Mouse (Mus musculus) kidney, embryonic 16.5 days (tissue): Measurements from ENCODE around the gene Olfr1449. TPM values are rescaled to one million over a fixed set of nuclear protein-coding genes. Genes with fewer than 3 reads are reported as not detected.
"Not testable (repeated sequence)": the region's sequence is repeated elsewhere in the genome, so short reads cannot be mapped to it uniquely, and the experiment has no call there.

Experiments
- ATAC-seq: fragments of 200-750 bp; cut with Nextera tagmentation; 2 replicates; pipeline ENCODE4 v1.8.0; 2017; ENCODE audit warnings: moderate TSS enrichment; ENCODE audit not compliant: low FRiP score, low TSS enrichment
- H3K27ac ChIP-seq: fragments of 300-500 bp; sonication (generic); 2 replicates; pipeline ENCODE4 v1.5.1; 2014; ENCODE audit warnings: low read length
- H3K27me3 ChIP-seq: fragments of 300-500 bp; sonication (generic); 2 replicates; pipeline ENCODE4 v1.6.1; 2014; ENCODE audit warnings: low read length, control low read depth, mixed read lengths; ENCODE audit not compliant: insufficient read depth
- H3K36me3 ChIP-seq: fragments of 300-500 bp; sonication (generic); 2 replicates; pipeline ENCODE4 v1.6.1; 2014; ENCODE audit warnings: low read length, control low read depth, mixed read lengths; ENCODE audit not compliant: insufficient read depth
- H3K4me1 ChIP-seq: fragments of 300-500 bp; sonication (generic); 2 replicates; pipeline ENCODE4 v1.6.1; 2014; ENCODE audit warnings: low read length, control low read depth, mixed read lengths; ENCODE audit not compliant: insufficient read depth
- H3K4me2 ChIP-seq: fragments of 300-500 bp; sonication (generic); replicated peaks from 2 replicates; pipeline ENCODE4 v1.6.1; 2014; ENCODE audit warnings: low read depth, low read length
- H3K4me3 ChIP-seq: fragments of 300-500 bp; sonication (generic); 2 replicates; pipeline ENCODE4 v1.5.1; 2014; ENCODE audit warnings: mild to moderate bottlenecking, low read length
- H3K9ac ChIP-seq: fragments of 300-500 bp; sonication (generic); replicated peaks from 2 replicates; pipeline ENCODE4 v1.6.1; 2014; ENCODE audit warnings: low read length
- H3K9me3 ChIP-seq: fragments of 300-500 bp; sonication (generic); 2 replicates; pipeline ENCODE4 v1.6.1; 2016; ENCODE audit warnings: low read length, control low read depth
- WGBS: fragments of 180-500 bp; shearing (Covaris S2); extraction: QIAGEN DNeasy Blood & Tissue Kit; methylation state at CpG from one replicate; pipeline ENCODE4 v1.1.7; 2014; 5-methylcytosine and 5-hydroxymethylcytosine counted together
- polyA plus RNA-seq: library from polyadenylated mRNA; unstranded; fragments of >200 nt; fragmentation: Nextera tagmentation; extraction: Ambion mirVana; gene quantifications from 2 replicates; pipeline ENCODE4 v1.2.1, GENCODE M21; 2015

Gene Olfr1449
- not detected in 2 replicates for polyA plus RNA-seq

DNA sequence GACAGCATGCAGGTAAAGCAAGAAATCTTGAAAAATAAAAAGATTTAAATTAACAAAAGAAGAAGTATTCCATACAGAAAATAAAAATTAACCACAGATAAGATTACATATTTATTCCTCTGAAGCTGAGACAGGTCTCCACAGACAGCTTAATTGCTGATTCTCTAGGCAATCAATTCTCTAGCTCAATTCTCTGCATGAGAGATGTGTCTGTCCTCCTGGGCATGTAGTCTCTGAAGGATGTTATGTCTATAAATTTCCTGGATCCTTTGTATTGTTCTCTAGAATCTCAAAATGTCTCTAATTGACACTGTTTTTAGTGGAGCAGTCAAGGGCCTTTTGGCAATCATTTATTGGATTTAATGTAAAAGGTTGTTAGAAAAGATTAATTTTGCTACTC, at the start of gene Olfr1449:
Gene Olfr1449, plus strand, starts transcription at position 301 of the 400 bp plus-strand sequence.
- Histone ChIP-seq H3K4me1 (no peaks in the 10 kb centered on the region), H3K9ac (no peak within 1 kb of the TSS), H3K9me3 (no peaks in the 10 kb centered on the region), H3K4me2 (no peak within 1 kb of the TSS), H3K27ac (no peak within 1 kb of the TSS), H3K36me3 (no peaks in the 10 kb centered on the region), H3K4me3 (no peak within 1 kb of the TSS), H3K27me3 (no peaks in the 10 kb centered on the region)
- no peak for ATAC-seq

GRCm38 (mm10) chr19:12883555-12883954, 47.1 kb upstream of the Olfr1449 start, which contains the start of gene Olfr1445:
TSS of gene Olfr1445 (plus strand) at chr19:12883855.
- Histone ChIP-seq H3K4me2 (no peak within 1 kb of the TSS), H3K27me3 (no peaks in the 10 kb centered on the region), H3K4me1 (no peaks in the 10 kb centered on the region), H3K36me3 (no peaks in the 10 kb centered on the region), H3K9me3 (no peaks in the 10 kb centered on the region), H3K9ac (no peak within 1 kb of the TSS), H3K27ac (no peak within 1 kb of the TSS), H3K4me3 (no peak within 1 kb of the TSS)
- 80% methylated on average over 2 of the region's 2 CpGs for WGBS
- no peak for ATAC-seq

GRCm38 (mm10) chr19:12893424-12893823, 37.2 kb upstream of the Olfr1449 start, which contains the start of gene Olfr1446:
TSS of gene Olfr1446 (minus strand) at chr19:12893524.
- 81% methylated on average over 1 of the region's 1 CpGs for WGBS
- ATAC-seq: no peak

DNA sequence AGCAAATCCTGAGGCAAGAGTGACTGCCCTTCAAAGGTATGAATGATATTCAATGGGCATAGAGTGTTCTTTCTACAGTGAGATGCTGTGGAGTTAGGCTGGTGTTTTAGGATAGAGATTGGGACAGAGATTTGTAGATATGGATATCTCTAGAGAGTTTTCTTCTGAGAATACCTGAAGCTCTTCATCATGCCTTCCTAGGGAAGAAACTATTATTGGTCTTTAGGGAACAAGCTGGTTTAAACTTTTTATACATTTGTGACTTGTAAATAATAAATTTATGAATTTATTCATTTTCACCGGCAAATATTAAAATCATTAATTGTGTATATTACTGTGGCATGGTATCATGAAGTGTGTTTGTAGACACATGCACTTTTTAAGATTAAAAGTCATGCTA, 27.0 kb upstream of the Olfr1449 start, which contains the start of gene Olfr1447:
Gene Olfr1447, minus strand, starts transcription at position 101 of the 400 bp plus-strand sequence.
- 100% methylated on average over 1 of the region's 1 CpGs for WGBS
- no peak within 1 kb of the TSS for H3K9ac ChIP-seq
- no peaks in the 10 kb centered on the region; the same call in none of the 2 replicates for H3K9me3 ChIP-seq
- H3K4me2 ChIP-seq: no peak within 1 kb of the TSS
- H3K27ac ChIP-seq: no peak within 1 kb of the TSS
- no peaks in the 10 kb centered on the region for H3K36me3 ChIP-seq
- no peaks in the 10 kb centered on the region for H3K27me3 ChIP-seq
- no peak for ATAC-seq
- no peak within 1 kb of the TSS for H3K4me3 ChIP-seq
- H3K4me1 ChIP-seq: no peaks in the 10 kb centered on the region

More at GRCm38 (mm10) chr19:12893424-12893823, 37.2 kb upstream of the Olfr1449 start, which contains the start of gene Olfr1446:
- Histone ChIP-seq H3K4me1 (no peaks in the 10 kb centered on the region), H3K4me2 (no peak within 1 kb of the TSS), H3K9me3 (no peaks in the 10 kb centered on the region), H3K36me3 (no peaks in the 10 kb centered on the region), H3K4me3 (no peak within 1 kb of the TSS), H3K9ac (no peak within 1 kb of the TSS), H3K27me3 (no peaks in the 10 kb centered on the region), H3K27ac (no peak within 1 kb of the TSS)

DNA sequence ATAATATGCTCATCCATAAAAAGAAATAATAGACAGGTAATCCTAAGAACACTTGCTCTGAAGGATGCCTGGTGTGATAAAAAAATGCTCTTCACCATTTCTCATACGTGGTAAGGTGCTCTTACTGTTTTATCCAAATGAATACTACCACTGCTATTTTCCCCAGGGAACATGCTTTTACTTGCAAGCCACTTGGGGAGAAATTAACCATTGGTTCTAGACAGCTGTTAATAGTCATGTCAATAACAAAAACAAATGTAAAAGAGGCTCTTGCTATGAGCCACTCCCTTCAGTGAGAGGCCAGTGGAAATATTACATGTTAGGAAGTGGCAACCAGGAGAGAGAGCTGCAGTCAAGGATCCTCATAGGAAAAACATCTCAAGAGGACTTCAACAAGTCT, 6.3 kb upstream of the Olfr1449 start, which contains the start of gene Olfr1448:
Gene Olfr1448, minus strand, starts transcription at position 101 of the 400 bp plus-strand sequence.
- Histone ChIP-seq H3K9ac (no peak within 1 kb of the TSS), H3K36me3 (no peaks in the 10 kb centered on the region), H3K9me3 (no peaks in the 10 kb centered on the region), H3K4me3 (no peak within 1 kb of the TSS), H3K4me1 (no peaks in the 10 kb centered on the region), H3K27me3 (no peaks in the 10 kb centered on the region), H3K4me2 (no peak within 1 kb of the TSS), H3K27ac (no peak within 1 kb of the TSS)
- WGBS: 79% methylated on average over 1 of the region's 1 CpGs
- ATAC-seq: no peak

- no peak within 1 kb of the TSS for H3K4me2 ChIP-seq
- 89% methylated on average over 1 of the region's 1 CpGs for WGBS
- no peaks in the 10 kb centered on the region for H3K36me3 ChIP-seq
Measured at GRCm38 (mm10) chr19:12949958-12950357, 19.3 kb downstream of the Olfr1449 start, which contains the start of gene Olfr1450. TSS of gene Olfr1450 (plus strand) at chr19:12950258.

GRCm38 (mm10) chr19:12970082-12970481, 39.4 kb downstream of the Olfr1449 start:
- not testable (repeated sequence) for H3K9ac ChIP-seq, H3K4me3 ChIP-seq, H3K4me2 ChIP-seq, H3K27me3 ChIP-seq, H3K27ac ChIP-seq, H3K36me3 ChIP-seq, H3K9me3 ChIP-seq, ATAC-seq, H3K4me1 ChIP-seq
- 83% methylated on average over 5 of the region's 5 CpGs for WGBS

More at GRCm38 (mm10) chr19:12949958-12950357, 19.3 kb downstream of the Olfr1449 start, which contains the start of gene Olfr1450:
- Histone ChIP-seq H3K4me3 (no peak within 1 kb of the TSS), H3K27ac (no peak within 1 kb of the TSS), H3K27me3 (no peaks in the 10 kb centered on the region), H3K9ac (no peak within 1 kb of the TSS), H3K9me3 (peaks cover 4% of the 10 kb centered on the region; the same call in 1 of the 2 replicates), H3K4me1 (no peaks in the 10 kb centered on the region)
- ATAC-seq: no peak

Other genes starting within 250 kb of the Olfr1449 start
- gene Keg1, start 235.1 kb upstream of the Olfr1449 start, polyA plus RNA-seq: 87.0 and 88.0 TPM in 2 replicates
- 2.6 TPM in 2 replicates for gene Cntf, start 165.2 kb upstream of the Olfr1449 start, polyA plus RNA-seq
- 11.4 and 11.6 TPM in 2 replicates for gene Zfp91, start 134.7 kb upstream of the Olfr1449 start, polyA plus RNA-seq
- gene Lpxn, start 134.6 kb upstream of the Olfr1449 start, polyA plus RNA-seq: 1.1 and 1.4 TPM in 2 replicates
- not detected in 2 replicates for gene Gm5244, start 84.2 kb upstream of the Olfr1449 start, polyA plus RNA-seq
- gene Olfr1444, start 73.6 kb upstream of the Olfr1449 start, polyA plus RNA-seq: not detected in 2 replicates
- gene Olfr1445, start 47.0 kb upstream of the Olfr1449 start, polyA plus RNA-seq: not detected in 2 replicates
- gene Olfr1446, start 37.3 kb upstream of the Olfr1449 start, polyA plus RNA-seq: not detected in 2 replicates
- gene Olfr1447, start 27.1 kb upstream of the Olfr1449 start, polyA plus RNA-seq: not detected in 2 replicates
- not detected in 2 replicates for gene Olfr1448, start 6.4 kb upstream of the Olfr1449 start, polyA plus RNA-seq
- gene Olfr1450, start 19.4 kb downstream of the Olfr1449 start, polyA plus RNA-seq: not detected in 2 replicates
- gene Olfr1451, start 64.2 kb downstream of the Olfr1449 start, polyA plus RNA-seq: not detected in 2 replicates
- gene Olfr1453, start 97.5 kb downstream of the Olfr1449 start, polyA plus RNA-seq: not detected in 2 replicates
- not detected in 2 replicates for gene Olfr1454, start 129.8 kb downstream of the Olfr1449 start, polyA plus RNA-seq
- gene Olfr1457, start 167.1 kb downstream of the Olfr1449 start, polyA plus RNA-seq: not detected in 2 replicates
- gene Olfr1458, start 175.9 kb downstream of the Olfr1449 start, polyA plus RNA-seq: not detected in 2 replicates
- gene Olfr1459, start 218.7 kb downstream of the Olfr1449 start, polyA plus RNA-seq: not detected in 2 replicates
- gene Olfr1461, start 232.2 kb downstream of the Olfr1449 start, polyA plus RNA-seq: not detected in 2 replicates